Mouse (Mus musculus) embryo, embryonic 11 days (tissue): ENCODE measurements around the gene Eri3.

ENCODE experiments used
- DNase-seq: peaks from one replicate; pipeline ENCODE4 v3.0.0-alpha.2; 2015

Gene Eri3

DNA sequence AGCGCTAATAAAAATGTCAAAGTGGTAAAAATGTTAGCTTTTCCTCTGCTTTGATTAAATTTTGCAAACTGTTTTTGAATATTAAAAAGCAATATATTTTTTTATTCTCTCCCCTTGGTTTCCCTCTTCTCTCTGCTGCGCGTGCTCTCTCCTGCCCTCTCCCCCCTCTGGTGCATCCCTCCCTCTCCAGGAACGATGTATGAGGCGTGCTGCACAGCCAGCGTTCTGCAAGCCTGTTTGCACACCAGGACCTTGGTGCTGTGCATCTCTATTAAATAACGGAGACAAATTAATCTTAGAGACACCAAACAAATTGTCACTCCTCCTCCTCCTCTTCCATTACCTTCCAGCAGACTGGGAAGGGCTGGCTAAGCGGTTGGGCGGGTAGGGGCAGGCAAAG is 31.5 kb downstream of the Eri3 start:
- no peak for DNase-seq

DNA sequence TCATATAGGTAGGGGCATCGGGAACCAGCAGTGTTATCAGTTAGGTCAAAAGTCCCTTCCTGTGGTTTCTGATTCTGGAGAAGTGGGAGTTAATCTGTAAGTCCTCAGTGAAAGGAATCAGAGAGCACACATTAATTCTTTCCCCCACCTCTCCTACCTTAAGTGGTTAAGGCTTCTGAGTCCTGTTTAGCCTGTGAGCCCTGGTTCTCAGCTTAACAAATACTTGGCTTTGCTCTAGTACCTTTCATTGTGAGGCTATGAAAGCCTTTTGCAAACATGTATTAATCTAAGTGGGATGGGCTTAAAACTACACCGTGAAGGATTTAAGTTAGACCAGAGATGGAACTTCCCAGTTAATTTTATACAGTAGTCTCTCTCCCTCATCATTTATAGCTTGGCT is 35.8 kb downstream of the Eri3 start:
- no peak for DNase-seq

DNA sequence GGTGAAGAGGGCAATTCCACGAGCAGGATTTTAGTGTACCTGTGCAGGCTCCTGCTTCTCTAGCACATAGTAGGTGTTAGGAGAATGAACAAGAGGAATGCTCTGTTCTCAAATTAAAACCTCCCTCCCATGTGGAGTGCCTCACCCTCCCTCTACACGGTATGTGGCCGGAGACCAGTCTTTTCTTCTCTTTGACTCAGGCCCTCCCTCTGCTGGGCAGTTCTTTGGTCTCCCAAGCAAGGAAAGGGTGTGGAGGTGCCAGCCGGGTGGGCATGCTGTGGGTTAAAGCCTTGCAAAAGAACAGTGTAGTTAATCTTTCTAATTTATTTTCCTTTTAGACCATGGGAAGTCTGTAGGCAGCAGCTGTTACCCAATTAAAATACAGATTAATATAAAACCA is 37.3 kb downstream of the Eri3 start:
- DNase-seq = peak; percentile 41

DNA sequence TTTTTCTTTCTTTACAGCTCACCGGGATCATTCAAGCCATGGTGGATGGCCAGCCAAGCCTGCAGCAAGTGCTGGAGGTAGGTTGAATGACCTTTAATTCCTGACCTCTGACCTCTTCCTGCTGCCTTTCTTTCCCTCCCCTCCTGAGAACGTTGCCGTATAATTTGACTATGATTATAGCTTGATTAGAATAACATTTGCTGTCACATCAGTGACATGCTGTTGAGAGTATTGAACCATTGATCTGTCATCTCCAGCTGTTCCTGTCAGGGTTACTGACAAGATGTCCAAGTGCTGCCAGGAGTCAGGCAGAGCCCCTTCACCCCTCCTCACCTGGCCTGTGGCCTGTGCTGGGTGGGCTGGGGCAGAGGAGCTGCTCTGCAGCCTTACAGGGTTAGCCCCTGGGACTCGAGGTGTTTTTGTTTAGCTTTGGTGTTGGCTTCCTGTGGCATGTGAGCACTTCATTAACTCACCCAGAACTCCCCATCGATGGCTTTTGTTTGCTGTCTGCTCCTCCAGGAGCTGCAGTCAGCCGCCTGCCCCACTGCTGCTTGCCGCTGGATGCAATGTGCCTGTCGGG is 39.0 kb downstream of the Eri3 start:
- DNase-seq = peak; percentile 23

DNA sequence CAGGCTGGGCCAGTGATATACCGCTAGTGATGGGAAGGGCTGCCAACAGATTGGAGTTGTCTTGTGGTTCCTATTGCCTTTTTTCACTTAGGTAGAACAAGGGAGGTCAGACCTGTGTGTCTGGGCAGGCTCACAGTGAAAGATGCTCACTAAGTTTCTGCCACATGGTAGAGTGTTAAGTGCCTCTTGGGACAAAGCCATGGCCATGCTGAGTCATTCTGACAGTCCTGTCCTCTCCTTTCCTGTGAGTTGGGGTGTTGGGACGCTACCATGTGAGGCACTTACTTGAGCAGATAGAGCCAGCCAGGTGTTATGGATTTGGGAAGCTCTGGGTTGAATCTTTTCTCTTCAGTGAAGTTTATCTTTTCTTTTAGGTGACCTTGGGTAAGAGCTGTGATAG is 40.6 kb downstream of the Eri3 start:
- no peak for DNase-seq

DNA sequence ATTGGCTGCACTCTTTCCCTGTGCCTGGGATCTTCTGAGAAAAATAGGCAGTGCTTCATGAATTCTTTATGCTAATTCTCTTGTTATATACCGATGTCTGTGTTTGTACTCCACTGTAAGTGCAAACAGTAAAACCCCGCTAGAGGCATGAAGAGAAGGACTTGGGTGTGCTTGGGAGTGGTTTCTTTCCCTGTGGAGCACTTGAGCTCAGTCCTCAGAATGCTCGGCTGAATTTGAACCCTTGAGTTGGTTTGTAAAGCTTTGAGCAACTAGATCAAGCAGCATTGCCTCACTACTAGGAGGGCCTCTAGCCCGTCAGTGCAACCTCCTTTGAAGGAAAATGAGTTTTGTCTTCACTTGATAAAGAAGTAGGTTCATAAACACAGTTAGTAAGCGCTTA is 42.0 kb downstream of the Eri3 start:
- DNase-seq = no peak

DNA sequence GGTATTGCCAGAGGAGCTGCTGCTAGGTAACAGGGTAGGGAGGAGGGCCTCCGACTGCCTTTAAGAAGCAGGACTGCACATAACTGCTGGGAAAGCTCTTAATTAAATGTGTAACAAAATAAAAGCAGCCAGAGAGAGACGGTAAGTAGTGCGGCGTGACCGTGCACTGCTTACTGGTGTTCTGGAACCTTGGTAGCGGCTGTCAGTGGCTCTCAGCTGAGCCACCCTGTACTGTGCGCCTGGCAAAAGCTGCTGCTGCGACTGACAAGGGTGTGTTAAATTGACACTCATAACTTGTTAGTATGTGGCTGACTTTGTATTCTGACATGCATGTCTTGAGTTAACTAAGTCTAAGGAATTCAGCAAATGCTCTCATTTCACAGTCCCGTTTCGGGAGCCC is 45.1 kb downstream of the Eri3 start:
- DNase-seq = no peak

DNA sequence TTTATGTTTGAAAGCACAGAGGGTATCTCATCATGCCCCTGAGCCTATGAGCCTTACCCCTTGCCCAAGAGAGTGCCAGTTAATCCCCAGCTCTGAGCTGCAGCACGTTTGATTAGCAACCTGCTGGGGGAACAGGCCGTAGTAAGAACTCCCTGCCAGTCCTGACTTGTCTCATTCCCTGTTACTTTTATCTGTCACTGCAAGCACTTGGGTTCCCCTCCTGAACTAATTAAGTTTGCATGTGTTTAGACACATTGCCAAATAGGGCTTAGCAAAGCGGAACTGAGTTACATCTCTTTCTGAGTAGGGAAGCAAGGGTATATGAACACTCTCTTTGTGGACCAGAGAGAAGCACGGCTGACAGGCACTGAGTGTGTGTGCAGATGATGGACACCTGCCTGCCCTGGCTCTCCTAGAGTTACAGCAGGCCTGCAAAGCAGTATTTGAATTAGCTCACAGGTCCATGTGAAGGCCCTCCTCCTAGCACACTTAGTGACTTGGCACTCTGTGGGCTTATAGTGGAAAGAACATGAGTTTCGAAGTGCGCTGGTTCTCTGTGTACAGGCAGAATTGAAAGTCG is 49.9 kb downstream of the Eri3 start:
- DNase-seq = no peak

DNA sequence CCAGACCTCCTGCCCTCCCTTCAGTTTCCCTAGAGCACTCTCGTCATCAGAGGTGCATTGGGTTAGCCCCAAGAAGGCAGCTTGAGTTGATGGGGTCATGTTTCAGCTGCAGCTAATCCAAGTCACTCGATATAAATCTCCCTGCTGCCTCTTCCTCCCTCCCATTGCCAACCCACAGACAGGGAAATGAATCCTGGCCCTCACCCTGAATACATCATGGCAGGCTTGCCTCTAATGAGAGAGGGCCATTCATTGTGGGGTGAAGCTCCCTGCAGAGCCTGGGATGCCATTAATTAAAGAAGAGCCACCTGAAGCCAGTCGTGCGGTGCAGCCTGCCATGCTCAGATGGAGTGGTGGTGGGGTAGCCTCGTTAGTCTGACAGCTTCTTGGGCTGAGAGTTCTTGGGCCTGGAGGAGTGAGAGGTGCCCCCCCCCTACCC is 51.2 kb downstream of the Eri3 start:
- DNase-seq = peak; percentile 34

DNA sequence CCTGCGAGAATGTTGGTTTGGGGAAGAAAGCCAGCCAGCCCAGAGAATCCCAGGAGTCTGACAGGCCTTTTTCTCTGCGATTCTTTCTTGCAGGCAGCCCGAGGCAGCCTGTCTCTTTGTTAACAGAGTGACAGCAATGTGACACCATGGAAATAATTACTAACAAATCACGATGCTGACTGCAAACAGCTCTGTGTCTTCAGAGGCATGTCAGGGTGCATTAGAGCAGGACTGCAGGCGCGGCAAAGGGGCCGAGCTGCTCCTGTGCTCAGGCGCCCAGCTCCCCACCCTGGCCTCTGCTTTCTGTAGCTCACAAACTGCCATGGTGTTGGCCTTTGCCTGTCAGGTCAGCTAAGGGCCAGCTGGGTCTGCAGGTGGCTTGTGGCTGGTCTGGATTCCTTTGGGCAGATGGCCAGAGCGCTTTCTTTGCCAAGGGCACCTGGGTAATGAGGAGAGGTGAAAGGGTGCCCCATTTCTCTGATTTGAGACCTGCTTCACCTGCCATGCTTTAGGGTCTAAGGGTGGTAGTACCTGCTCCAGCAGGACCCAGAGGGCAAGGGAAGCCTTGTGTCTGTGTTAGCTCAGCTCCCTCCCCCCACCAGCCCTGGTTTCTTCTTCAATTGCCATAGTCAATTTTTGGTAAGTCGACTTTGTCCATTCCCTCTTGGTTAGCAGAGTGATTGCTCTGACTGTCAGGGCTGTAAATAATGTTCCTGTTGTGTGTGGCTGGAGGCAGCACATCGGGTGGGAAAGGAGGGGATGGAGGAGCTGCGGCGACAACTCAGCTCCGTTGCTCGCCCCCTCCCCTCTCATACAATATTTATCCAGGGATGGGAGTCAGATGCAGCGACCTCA is 55.2 kb downstream of the Eri3 start:
- DNase-seq = peak; percentile 52

DNA sequence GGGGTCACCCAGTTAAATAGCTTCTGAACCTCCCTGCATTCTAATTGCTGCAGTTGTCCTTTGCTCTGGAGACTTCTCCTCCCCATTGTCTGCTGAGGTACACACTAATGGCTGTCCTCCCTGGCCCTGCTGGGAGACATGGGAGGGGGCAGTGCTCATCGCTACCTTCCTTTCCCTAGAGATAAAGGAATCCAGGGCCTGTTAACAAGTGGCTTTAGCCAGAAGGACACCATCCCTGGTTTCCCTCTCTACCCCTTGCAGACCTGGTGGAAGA is 55.7 kb downstream of the Eri3 start:
- DNase-seq = no peak

DNA sequence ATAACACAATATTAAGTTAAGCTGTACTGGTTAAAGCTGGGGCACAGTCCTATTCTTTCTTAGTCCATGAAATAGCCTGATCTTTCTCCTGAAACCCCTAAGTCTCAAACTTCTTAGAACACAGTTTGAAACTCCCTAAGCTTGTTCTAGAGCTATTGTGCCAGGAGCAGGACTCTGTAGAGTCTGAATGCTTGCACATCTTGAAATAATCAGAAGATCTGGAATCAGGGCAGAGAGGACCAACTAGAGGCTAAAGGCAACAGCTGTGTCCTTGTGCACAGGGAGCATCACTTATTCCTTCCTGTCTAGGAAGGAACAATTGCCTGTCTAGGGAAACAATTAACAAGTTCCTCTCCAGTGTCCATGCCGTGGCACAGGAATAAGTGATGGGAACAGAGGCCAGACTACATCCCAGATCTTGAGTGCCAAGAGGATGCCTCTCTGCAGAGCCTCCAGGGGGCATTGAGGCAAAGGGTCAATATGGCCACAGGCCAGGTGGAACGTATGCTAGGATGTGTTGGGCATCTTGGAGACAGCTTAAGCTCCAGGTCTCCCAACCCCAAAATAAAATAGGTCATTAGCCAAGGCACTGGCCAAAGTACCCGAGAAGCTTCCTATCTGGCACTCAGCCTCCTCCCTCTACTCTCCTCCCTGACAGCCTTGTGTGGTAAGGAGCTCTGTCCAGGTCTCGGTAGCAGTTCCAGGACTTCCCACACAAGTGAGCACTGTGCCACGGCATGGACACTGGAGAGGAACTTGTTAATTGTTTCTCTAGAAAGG is 56.9 kb downstream of the Eri3 start:
- DNase-seq = no peak

DNA sequence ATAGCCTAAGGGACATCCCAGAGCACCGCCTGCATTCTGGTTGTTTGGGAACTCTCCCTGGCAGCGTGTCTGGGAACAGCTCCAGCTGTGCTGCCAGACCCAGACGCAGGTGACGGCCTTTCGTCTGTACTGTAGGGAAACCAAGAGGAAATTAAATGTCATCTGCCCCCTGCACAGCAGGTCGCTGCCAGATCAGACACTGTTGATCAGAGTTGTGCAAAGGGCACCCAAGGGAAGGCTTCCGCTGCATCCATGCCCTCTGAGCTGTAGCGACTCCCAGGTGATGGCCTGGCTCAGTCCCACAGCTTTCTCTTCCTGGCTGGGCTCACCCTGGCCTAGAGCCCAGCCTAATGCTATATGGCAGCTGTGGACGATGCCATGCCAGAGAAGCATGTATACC is 58.1 kb downstream of the Eri3 start:
- DNase-seq = no peak

DNA sequence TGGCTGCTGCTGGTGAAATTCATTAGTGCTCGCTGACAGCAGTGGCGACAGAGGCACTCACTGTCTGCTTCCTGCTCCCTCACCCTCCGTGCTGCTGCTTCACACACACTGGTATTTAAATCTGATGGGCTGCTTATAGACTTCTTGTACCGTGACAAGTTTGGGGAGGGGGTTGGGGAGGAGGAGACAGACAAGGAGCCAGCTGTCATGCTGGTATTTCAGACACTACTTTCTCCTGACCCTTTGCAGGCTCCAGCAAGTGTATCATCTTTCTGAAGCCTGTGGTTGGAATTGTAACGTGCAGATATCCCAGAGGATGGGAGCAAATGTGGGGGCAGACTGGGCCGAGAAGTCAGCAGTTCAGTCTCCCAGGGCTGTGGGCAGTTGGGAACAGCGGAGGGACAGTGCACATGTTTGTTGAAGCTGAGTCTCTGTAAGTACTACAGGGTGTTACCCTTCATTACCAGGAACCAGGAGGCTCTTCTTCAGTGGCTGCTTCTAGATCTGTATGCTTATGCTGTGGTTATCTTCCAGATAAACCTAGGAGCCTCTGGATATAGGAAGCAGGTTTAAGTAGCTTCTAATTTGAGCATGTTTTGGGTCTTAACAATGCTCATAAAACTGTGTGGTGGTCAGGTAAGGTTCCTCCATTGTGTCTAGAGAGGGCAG is 59.3 kb downstream of the Eri3 start:
- DNase-seq = peak; percentile 47

DNA sequence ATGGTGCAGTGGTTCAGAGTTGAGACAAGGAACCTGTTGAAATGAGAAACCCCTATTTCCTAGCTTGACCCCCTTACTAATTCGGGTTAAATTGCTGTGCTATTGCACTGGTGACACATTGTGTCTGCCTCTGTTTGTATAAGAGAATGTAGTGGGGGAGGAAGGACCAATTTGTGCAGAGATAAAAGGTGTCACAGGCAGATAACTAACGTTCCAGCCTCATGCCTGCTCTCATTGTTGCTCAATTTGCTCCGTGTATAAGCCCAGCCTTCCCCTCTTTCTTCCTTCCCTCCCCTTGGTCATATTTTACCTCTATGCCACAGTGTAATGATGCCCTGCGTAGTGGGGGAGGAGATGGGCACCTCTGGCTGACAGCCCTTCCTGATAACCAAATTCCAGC is 61.2 kb downstream of the Eri3 start:
- no peak for DNase-seq

DNA sequence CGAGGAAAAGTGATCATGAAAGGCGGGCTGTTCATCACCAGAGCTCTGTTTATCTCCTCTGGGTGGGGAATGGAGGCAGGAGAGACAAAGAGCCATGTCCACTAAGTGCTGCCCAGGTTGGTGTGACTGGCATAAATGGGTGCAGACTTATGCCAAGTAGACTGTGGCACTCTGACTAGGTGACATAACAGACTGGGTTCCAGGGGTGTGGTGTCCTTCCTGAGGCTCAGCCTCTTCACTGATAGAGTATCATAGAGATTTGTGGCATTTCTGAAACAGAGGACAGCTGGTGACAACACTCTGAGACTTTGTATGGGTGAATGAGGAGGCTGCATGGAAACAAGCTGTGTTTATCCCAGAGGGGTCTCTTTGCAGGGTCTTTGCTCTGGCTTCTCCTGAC is 61.6 kb downstream of the Eri3 start:
- DNase-seq = no peak

DNA sequence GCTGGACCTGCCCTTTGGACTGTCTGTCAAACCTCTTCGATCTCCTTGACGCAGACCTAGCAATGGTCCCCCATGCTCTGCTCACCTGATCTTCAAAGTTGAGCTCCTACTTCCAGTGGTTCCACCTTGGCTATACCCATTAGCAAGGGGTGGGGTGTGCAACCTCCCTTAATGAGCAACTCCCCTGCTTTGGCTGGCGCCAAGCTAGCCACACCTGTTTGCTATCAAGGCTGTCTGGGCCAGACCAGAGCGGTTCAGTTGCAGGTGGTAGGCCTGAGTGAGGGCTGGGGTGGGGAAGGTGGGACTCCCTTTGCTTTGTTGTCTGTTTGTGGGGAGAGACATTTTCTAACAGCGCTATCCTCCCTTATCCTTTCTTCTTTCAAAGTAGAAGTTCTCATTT is 62.5 kb downstream of the Eri3 start:
- DNase-seq = no peak

DNA sequence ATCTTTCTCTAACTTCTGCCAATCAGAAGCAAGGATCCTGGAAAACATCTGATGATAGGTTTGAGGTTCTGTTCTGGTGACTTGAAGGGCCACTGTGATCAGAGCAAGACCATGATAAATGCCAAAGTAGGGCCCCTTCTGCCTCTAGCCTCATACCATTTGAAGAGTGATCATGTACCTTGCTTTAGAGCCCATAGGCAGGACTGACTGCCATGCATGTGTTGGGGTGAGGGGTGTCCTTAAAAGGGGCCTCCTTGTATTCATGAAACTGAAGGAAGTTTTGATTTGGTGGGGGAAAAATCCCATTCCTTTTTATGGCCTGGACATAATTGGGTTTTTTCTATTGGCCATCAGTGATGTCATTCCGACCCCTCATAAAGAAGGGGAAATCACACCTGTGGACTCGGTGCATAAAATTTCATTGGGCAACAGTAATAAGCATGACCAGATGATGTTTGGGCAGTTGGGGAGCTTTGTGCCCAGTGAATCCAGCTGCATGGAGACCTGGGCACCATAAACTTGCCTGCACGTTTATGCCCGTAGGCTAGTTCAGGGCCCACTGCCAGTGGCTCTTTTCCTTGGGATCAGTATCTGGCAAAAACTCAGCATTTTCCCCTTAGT is 63.1 kb downstream of the Eri3 start:
- DNase-seq = no peak

DNA sequence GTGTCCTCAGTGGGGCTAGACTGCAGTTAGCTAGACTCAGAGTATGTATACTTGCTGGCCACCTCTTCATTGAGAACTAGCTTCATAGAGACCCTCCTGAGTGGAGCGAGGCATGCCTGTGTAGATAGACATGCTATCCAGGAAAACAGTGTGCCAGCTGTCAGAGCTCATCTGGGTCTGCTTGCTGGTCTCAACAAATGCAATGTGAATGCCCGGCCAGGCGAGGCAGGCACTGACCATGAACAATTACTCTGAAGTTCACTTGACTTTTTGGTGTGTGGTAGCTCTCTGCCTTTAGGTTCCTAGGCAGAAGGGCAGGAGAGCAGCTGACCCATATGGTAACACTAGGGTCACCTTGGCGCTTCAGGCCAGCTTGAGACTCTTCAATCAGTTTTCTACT is 66.4 kb downstream of the Eri3 start:
- no peak for DNase-seq

DNA sequence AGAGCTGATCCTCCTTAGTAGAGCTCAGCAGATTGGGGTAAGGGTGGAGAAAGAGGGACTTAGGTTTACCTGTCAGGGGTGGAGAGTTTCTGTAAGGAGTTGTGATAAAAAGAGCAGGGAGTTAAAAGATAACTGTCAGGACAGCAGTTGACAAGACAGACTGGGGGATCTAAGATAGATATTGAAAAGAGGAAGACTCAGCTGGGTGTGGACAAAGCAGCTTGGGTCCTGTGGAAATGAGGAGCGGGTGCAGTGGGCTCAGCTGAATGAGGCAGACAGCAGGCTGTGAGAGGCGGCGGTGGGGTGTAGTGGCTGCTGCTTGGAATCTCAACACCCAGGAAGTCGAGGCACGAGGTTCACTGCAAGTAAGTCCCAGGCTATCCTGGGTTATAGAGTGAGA is 72.1 kb downstream of the Eri3 start:
- no peak for DNase-seq

DNA sequence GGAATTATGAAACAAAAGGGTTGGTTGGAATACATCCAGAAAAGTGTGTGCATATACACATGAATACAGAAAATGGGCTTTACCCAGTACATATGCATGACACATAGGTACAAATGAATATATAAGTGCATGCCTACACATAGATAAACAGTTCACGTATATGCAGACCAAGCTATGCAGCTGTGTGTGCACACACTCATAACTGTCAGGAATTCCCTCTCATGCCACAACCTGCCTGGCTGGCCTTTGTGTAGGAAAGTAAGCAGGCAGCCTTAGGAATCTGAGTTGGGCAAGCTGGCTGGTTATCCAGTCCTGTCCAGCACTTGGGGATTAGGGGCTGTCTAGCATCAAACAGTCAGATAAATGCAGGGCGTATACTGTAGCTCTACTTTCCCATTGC is 72.9 kb downstream of the Eri3 start:
- DNase-seq = no peak

DNA sequence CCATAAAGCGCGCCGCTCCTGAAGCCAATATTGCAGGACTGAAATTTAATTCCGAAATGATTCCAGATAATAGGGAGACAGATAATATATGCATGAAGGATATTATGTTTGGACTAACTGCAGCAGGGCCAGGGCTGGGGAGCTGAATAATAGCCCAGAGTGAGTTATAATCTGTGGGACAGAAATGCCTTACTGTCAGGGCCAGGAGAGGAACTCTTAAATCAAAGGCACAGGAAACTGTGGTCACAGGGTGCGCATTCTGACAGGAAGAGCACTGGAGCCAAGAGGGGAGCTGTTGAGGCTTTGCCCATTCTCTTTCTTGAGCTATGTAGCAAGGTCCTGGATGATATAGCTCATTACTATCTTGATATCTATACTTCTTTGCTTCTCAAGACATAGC is 74.5 kb downstream of the Eri3 start:
- no peak for DNase-seq

DNA sequence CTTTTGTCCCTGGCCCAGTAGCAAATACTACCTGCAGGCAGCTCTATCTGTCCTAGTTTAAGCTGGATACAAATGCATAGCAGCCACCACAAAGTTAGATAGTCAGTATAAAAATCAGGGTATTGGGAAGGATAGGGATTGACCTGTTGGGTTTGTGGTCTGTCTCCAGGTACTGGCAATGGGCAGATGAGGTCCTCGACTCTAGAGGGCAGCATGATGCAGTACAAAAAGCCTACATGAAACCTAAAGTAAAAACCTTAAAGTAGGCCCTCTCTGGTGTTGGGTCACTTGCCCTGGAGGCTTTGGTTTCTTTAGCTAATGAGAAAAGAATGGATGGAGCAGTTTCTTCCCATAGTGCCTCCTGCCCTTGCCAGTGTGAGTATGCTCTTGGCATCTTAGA is 78.3 kb downstream of the Eri3 start:
- no peak for DNase-seq
